Comparison of ENCODE assay signal across 11 mouse cellular contexts in the genomic region with DNA sequence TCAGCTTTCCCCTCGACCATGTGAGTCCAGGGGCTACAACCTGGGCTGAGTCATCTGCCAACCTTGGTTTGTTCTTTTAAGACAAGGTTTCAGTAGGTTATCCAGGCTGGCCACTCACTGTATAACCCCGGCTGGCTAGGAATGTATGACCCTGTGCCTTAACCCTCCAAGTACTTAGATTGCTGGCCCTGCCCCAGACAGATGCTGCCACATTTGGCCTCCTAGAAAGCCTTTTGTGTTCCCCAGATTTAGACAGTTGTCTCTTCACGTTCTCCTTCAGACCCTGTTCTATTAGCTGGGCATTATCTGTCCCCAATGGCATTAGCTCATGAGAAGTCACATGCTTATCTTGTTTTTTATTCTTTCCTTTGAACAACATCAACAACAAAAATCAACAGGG.
"Had no signal": no experiment of that assay in that cellular context is flagged by ENCODE, and none has a peak within 500 bp of the region (broad histone marks: within the 10 kb centered on the region; RNA-seq: fewer than 3 reads in every experiment).

No protein-coding gene starts in this region.

- H3K9me3 ChIP-seq: midbrain, embryonic 10.5 days; midbrain, embryonic 12.5 days; midbrain, embryonic 15.5 days; neural tube, embryonic 13.5 days; neural tube, embryonic 15.5 days; stomach, embryonic 15.5 days had no signal

- H3K4me1 ChIP-seq: midbrain, embryonic 10.5 days; midbrain, embryonic 12.5 days; midbrain, embryonic 15.5 days; neural tube, embryonic 13.5 days; neural tube, embryonic 15.5 days; stomach, embryonic 15.5 days had no signal

- ATAC-seq: midbrain, embryonic 15.5 days had no signal

- H3K27ac ChIP-seq: midbrain, embryonic 10.5 days; midbrain, embryonic 12.5 days; midbrain, embryonic 15.5 days; neural tube, embryonic 13.5 days; neural tube, embryonic 15.5 days; stomach, embryonic 15.5 days; stomach, postnatal 0 days had no signal

- H3K9ac ChIP-seq: lung, embryonic 14.5 days; midbrain, embryonic 12.5 days; midbrain, embryonic 15.5 days; neural tube, embryonic 13.5 days; neural tube, embryonic 15.5 days; stomach, embryonic 15.5 days had no signal

- H3K36me3 ChIP-seq: midbrain, embryonic 10.5 days; midbrain, embryonic 12.5 days; midbrain, embryonic 15.5 days; neural tube, embryonic 13.5 days; neural tube, embryonic 15.5 days; stomach, embryonic 15.5 days had no signal

- H3K4me2 ChIP-seq: lung, embryonic 14.5 days; midbrain, embryonic 12.5 days; midbrain, embryonic 15.5 days; neural tube, embryonic 13.5 days; neural tube, embryonic 15.5 days; stomach, embryonic 15.5 days had no signal

- H3K4me3 ChIP-seq: midbrain, embryonic 10.5 days; midbrain, embryonic 12.5 days; midbrain, embryonic 15.5 days; myocyte; neural tube, embryonic 13.5 days; neural tube, embryonic 15.5 days; stomach, embryonic 15.5 days had no signal

- H3K27me3 ChIP-seq: midbrain, embryonic 12.5 days; midbrain, embryonic 15.5 days; neural tube, embryonic 13.5 days; neural tube, embryonic 15.5 days; stomach, embryonic 15.5 days had no signal

- DNase-seq: right cerebral cortex, postnatal 25 days; right cerebral cortex, postnatal 4 days had no signal
